Mouse (Mus musculus) hindbrain, embryonic 15.5 days (tissue): Measurements from ENCODE around the gene BC048671. TPM values are rescaled to one million over a fixed set of nuclear protein-coding genes. Genes with fewer than 3 reads are reported as not detected.
A peak's percentile ranks its signal among the peaks of the same experiment; 100 is the strongest.

ENCODE experiments used
- ATAC-seq: fragments of 200-750 bp; cut with Nextera tagmentation; 2 replicates; pipeline ENCODE4 v1.8.0; 2017; ENCODE audit warnings: low read depth, moderate number of reproducible peaks, moderate TSS enrichment; ENCODE audit not compliant: low FRiP score
- H3K27ac ChIP-seq: fragments of 300-500 bp; sonication (generic); replicated peaks from 2 replicates; pipeline ENCODE4 v1.5.1; 2015; ENCODE audit warnings: mild to moderate bottlenecking, inconsistent platforms
- H3K27me3 ChIP-seq: fragments of 300-500 bp; sonication (generic); 2 replicates; pipeline ENCODE4 v1.6.1; 2015; ENCODE audit warnings: control low read depth, inconsistent platforms
- H3K36me3 ChIP-seq: fragments of 300-500 bp; sonication (generic); 2 replicates; pipeline ENCODE4 v1.6.1; 2015; ENCODE audit warnings: control low read depth, inconsistent platforms
- H3K4me1 ChIP-seq: fragments of 300-500 bp; sonication (generic); replicated peaks from 2 replicates; pipeline ENCODE4 v1.6.1; 2015; ENCODE audit warnings: control low read depth, inconsistent platforms
- H3K4me2 ChIP-seq: fragments of 300-500 bp; sonication (generic); 2 replicates; pipeline ENCODE4 v1.6.1; 2015; ENCODE audit warnings: moderate library complexity, mild to moderate bottlenecking, inconsistent platforms
- H3K4me3 ChIP-seq: fragments of 300-500 bp; sonication (generic); 2 replicates; pipeline ENCODE4 v1.5.1; 2015; ENCODE audit warnings: mild to moderate bottlenecking, inconsistent platforms
- H3K9ac ChIP-seq: fragments of 300-500 bp; sonication (generic); 2 replicates; pipeline ENCODE4 v1.6.1; 2015; ENCODE audit warnings: inconsistent platforms
- H3K9me3 ChIP-seq: fragments of 300-500 bp; sonication (generic); 2 replicates; pipeline ENCODE4 v1.6.1; 2016; ENCODE audit warnings: control low read depth, inconsistent platforms
- WGBS: fragments of 180-500 bp; shearing (Covaris S2); methylation state at CpG from one replicate; pipeline ENCODE4 v1.1.7; 2015; 5-methylcytosine and 5-hydroxymethylcytosine counted together
- polyA plus RNA-seq: library from polyadenylated mRNA; unstranded; fragments of >200 nt; fragmentation: Nextera tagmentation; extraction: Ambion mirVana; gene quantifications from 2 replicates; pipeline ENCODE4 v1.2.1, GENCODE M21; 2015

BC048671 gene
- polyA plus RNA-seq, result not detected in 2 replicates

GRCm38 (mm10) chr6:90300919-90301318, at the start of gene BC048671:
TSS of gene BC048671 (plus strand) at chr6:90301219.
- Histone ChIP-seq H3K4me3 (no peak within 1 kb of the TSS), H3K9me3 (no peaks in the 10 kb centered on the region), H3K4me2 (no peak within 1 kb of the TSS), H3K9ac (no peak within 1 kb of the TSS), H3K27me3 (no peaks in the 10 kb centered on the region), H3K36me3 (no peaks in the 10 kb centered on the region), H3K27ac (no peak within 1 kb of the TSS), H3K4me1 (no peaks in the 10 kb centered on the region)
- WGBS, result 93% methylated on average over 1 of the region's 1 CpGs
- no peak for ATAC-seq

DNA sequence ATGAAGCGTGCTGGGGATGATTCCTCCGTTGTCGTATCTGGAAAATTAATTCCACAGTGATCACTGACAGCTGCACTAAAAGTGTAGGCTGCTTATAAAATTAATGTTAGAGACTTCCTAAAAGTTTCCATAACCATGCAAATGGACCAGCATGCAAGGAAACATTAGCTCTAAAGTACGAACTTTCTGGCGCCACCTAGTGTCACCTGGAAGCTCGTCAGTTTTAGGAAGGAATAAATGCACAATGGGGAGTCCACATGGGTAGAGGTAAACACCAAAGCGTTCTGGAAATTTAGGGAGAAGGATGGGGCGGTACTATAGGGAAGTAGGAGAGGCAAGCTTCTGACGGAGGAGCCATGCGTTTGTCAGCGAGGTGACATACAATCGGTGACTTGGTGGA, 12.8 kb upstream of the BC048671 start:
- no peaks in the 10 kb centered on the region for H3K36me3 ChIP-seq
- no peak for ATAC-seq
- H3K4me2 ChIP-seq, result no peak overlapping the region
- no peaks in the 10 kb centered on the region for H3K9me3 ChIP-seq
- no peak overlapping the region for H3K9ac ChIP-seq
- no peaks in the 10 kb centered on the region for H3K4me1 ChIP-seq
- H3K27ac ChIP-seq, result no peak overlapping the region
- H3K4me3 ChIP-seq, result no peak overlapping the region
- H3K27me3 ChIP-seq, result no peaks in the 10 kb centered on the region
- WGBS, result 57% methylated on average over 12 of the region's 12 CpGs

GRCm38 (mm10) chr6:90306315-90306975, 5.4 kb downstream of the BC048671 start:
- no peak overlapping the region for H3K9ac ChIP-seq
- H3K9me3 ChIP-seq, result no peaks in the 10 kb centered on the region
- WGBS, result 85% methylated on average over 6 of the region's 6 CpGs
- H3K27ac ChIP-seq, result no peak overlapping the region
- no peak overlapping the region for H3K4me2 ChIP-seq
- H3K4me3 ChIP-seq, result no peak overlapping the region
- no peak for ATAC-seq
- no peaks in the 10 kb centered on the region for H3K27me3 ChIP-seq
- no peaks in the 10 kb centered on the region for H3K36me3 ChIP-seq
- no peaks in the 10 kb centered on the region for H3K4me1 ChIP-seq

GRCm38 (mm10) chr6:90308839-90309778, 8.1 kb downstream of the BC048671 start:
- Histone ChIP-seq H3K4me2 (no peak overlapping the region), H3K27ac (no peak overlapping the region), H3K4me1 (no peaks in the 10 kb centered on the region), H3K4me3 (no peak overlapping the region), H3K9me3 (no peaks in the 10 kb centered on the region), H3K36me3 (no peaks in the 10 kb centered on the region), H3K27me3 (no peaks in the 10 kb centered on the region), H3K9ac (no peak overlapping the region)
- 86% methylated on average over 87 of the region's 87 CpGs for WGBS
- no peak for ATAC-seq

DNA sequence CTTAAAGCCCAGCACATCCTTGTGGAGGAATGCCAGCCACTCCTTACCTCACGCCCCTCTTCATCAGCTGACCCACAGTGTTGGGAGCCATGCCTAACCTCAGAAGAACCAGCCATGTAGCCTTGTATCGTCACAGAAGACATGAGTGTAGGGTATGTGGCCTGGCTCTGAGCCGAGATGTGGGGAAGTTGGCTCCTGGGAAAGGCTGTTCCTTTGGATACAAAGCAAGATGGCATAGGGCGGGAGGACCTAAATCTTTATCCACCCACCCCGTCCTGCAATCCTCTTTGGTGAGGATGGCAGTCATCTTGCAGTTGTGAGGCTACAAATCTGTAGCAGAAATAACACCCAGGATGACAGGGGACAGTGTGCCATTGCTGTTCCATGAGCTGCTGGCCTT, 14.9 kb downstream of the BC048671 start:
- ATAC-seq, result no peak
- no peak overlapping the region for H3K4me2 ChIP-seq
- no peak overlapping the region for H3K9ac ChIP-seq
- H3K27ac ChIP-seq, result no peak overlapping the region
- H3K36me3 ChIP-seq, result no peaks in the 10 kb centered on the region
- WGBS, result 87% methylated on average over 5 of the region's 5 CpGs
- no peaks in the 10 kb centered on the region for H3K27me3 ChIP-seq
- no peaks in the 10 kb centered on the region for H3K4me1 ChIP-seq
- no peaks in the 10 kb centered on the region for H3K9me3 ChIP-seq
- no peak overlapping the region for H3K4me3 ChIP-seq

DNA sequence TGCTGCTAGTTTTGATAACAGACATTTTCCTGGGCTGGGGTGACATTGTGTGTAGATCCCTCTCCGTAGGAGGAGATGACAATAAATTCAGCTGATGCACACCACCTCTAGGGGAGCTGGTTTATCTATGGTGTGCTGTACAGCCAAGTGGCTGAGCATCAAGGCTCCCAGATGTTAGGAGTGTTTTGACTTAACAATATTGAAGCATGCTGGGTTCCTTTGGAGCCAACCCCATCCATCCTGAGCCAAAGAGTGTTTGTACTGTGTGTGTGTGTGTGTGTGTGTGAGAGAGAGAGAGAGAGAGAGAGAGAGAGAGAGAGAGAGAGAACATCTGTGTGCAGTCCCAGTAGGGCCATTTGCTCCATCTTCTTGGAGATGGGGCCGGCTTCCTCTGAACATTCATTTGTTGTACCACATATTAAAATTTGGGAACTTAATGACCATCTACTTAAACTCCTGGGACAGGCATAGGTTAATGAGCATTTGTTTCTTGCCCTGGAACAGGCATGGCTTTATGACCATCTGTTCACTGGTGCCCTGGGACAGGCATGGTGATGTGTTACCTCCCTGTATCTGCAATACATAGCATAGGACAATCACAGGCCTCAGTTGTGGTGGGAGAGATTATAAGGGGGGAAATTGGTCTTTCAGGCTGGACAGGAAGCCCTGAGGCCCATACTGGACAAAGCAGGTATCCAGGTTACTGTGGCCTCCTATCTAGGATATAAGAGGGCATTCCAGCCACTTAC, 16.7 kb downstream of the BC048671 start:
- no peak for ATAC-seq

GRCm38 (mm10) chr6:90319019-90319418, 18.0 kb downstream of the BC048671 start:
- Histone ChIP-seq H3K4me1 (no peaks in the 10 kb centered on the region), H3K27ac (no peak overlapping the region), H3K9ac (no peak overlapping the region), H3K4me3 (no peak overlapping the region), H3K9me3 (no peaks in the 10 kb centered on the region), H3K27me3 (no peaks in the 10 kb centered on the region), H3K4me2 (no peak overlapping the region), H3K36me3 (no peaks in the 10 kb centered on the region)
- no peak for ATAC-seq
- 91% methylated on average over 2 of the region's 2 CpGs for WGBS

More for the DNA sequence above, 16.7 kb downstream of the BC048671 start:
- no peak overlapping the region for H3K4me3 ChIP-seq
- no peak overlapping the region for H3K4me2 ChIP-seq
- no peaks in the 10 kb centered on the region for H3K4me1 ChIP-seq
- H3K36me3 ChIP-seq, result no peaks in the 10 kb centered on the region
- no peaks in the 10 kb centered on the region for H3K27me3 ChIP-seq
- H3K9ac ChIP-seq, result no peak overlapping the region
- WGBS, result 59% methylated on average over 2 of the region's 2 CpGs
- no peak overlapping the region for H3K27ac ChIP-seq
- no peaks in the 10 kb centered on the region for H3K9me3 ChIP-seq

DNA sequence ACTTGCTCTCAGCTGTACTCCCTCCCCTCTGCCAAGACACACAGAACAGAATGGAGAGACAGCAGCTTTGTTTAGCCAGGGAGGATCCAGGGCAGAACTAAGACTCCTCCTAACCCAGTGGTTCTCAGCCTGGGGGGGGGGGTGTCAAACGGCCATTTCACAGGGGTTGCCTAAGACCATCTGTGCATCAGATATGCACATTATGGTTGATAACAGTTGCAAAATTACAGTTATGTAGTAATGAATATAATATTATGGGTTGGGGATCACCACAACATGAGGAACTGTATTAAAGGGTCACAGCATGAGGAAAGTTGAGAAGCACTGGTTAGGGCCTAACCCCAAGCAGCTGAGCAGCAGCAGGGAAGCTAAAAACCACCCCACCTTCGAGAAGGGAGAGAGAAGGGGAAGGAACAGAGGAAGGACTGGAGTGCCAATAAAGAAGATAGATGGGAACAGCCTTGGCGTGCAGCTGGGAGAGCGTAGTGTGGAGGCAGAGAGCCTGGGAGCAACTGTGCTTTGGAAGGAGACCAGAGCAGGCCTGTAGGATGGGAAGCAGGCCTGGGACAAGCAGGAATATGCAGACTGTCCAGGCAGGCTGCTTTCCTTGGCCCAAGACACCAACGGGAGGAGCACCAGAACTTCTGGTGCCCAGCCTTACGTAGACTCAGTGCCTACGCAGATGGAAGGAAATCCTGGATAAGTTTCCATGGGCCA, 18.6 kb downstream of the BC048671 start:
- Histone ChIP-seq H3K27ac (no peak overlapping the region), H3K4me1 (no peaks in the 10 kb centered on the region; the same call in 1 of the 2 replicates), H3K9ac (no peak overlapping the region), H3K36me3 (no peaks in the 10 kb centered on the region), H3K27me3 (no peaks in the 10 kb centered on the region), H3K9me3 (no peaks in the 10 kb centered on the region), H3K4me3 (no peak overlapping the region), H3K4me2 (no peak overlapping the region)
- 78% methylated on average over 7 of the region's 7 CpGs for WGBS
- ATAC-seq, result no peak

GRCm38 (mm10) chr6:90320429-90320828, 19.4 kb downstream of the BC048671 start:
- H3K4me1 ChIP-seq, result peaks cover 5% of the 10 kb centered on the region; the same call in 1 of the 2 replicates
- 88% methylated on average over 5 of the region's 5 CpGs for WGBS
- no peak overlapping the region for H3K4me2 ChIP-seq
- H3K9me3 ChIP-seq, result no peaks in the 10 kb centered on the region
- no peak for ATAC-seq
- no peaks in the 10 kb centered on the region for H3K36me3 ChIP-seq
- no peak overlapping the region for H3K9ac ChIP-seq
- no peak overlapping the region for H3K4me3 ChIP-seq
- no peak overlapping the region for H3K27ac ChIP-seq
- no peaks in the 10 kb centered on the region for H3K27me3 ChIP-seq

GRCm38 (mm10) chr6:90321811-90322210, 20.8 kb downstream of the BC048671 start:
- no peaks in the 10 kb centered on the region for H3K9me3 ChIP-seq
- H3K4me1 ChIP-seq, result peaks cover 5% of the 10 kb centered on the region; the same call in 1 of the 2 replicates
- H3K36me3 ChIP-seq, result no peaks in the 10 kb centered on the region
- no peak overlapping the region for H3K27ac ChIP-seq
- no peak overlapping the region for H3K9ac ChIP-seq
- no peak overlapping the region for H3K4me2 ChIP-seq
- ATAC-seq, result no peak
- WGBS, result 56% methylated on average over 4 of the region's 4 CpGs
- H3K27me3 ChIP-seq, result no peaks in the 10 kb centered on the region
- H3K4me3 ChIP-seq, result no peak overlapping the region

DNA sequence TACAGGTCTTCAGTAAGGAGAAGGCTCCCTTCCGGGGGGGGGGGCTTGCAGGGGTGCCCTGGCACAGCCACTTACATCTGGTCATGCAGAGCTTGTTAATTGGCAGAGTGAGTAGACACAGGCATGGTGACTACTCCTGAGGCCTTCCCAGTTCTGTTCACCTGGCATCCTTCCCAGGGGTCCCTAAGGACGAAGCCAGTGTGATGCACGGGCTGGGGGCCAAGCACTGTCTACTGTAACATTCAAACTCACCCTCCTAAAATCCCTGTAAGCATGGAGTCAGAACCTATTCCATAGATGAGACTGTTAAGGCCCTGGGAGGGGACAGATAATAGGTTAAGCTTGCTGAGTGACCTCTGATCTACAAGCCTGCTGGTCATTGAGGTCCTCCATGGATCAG, 23.0 kb downstream of the BC048671 start:
- Histone ChIP-seq H3K27me3 (no peaks in the 10 kb centered on the region), H3K4me2 (no peak overlapping the region), H3K4me1 (peaks cover 5% of the 10 kb centered on the region; the same call in 1 of the 2 replicates), H3K4me3 (no peak overlapping the region), H3K9ac (no peak overlapping the region), H3K36me3 (no peaks in the 10 kb centered on the region), H3K27ac (no peak overlapping the region), H3K9me3 (no peaks in the 10 kb centered on the region)
- WGBS, result 58% methylated on average over 3 of the region's 3 CpGs
- ATAC-seq, result 0 out of 2 replicates have a peak, but pooled peaks have one; percentile 27
